Mouse (Mus musculus) left cerebral cortex, postnatal 36 days (tissue): ENCODE measurements at regions not wholly inside any gene's neighbourhood (a gene's known extent, or its start where the extent isn't known, plus 50 kb on each side); places are given as distances from the start of the nearest gene placed in this dataset.
A peak's percentile ranks its signal among the peaks of the same experiment; 100 is the strongest.

Experiments
- DNase-seq, 2 experiments: peaks; one replicate each; pipeline ENCODE4 v3.0.0; 2021 to 2022; ENCODE audit warnings: low spot score in 2 of 2, mixed read lengths in 1 of 2
- intact Hi-C: fragments of 180-260 bp; cut with DNase I; formaldehyde crosslinking; loops from one replicate; pipeline ENCODE4 v1.15.1; 2025

DNA sequence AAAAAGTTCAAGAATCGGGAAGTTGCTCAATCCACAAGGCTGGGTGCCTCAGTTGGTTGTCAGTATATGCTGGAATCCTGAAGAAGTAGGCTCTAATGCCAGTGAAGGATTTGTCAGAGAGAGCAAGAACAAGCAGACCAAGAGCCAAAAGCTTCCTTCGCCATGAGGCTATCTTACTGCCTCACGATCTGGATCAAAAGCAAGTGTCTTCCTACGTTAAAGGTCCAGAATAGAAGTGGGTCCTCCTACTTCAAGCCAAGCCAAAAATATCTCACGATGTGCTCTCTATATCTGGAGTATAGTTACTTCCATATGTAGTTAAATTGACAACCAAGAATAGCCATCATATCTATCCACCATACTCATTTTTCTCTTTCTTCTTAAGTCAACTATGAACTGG lies 102.5 kb upstream of the 4930578C19Rik start:
- intact Hi-C loops, result no loop called here
- DNase-seq, result peak; percentile 3 to 8

GRCm38 (mm10) chrX:18520246-18520980 lies 59.2 kb upstream of the 4930578C19Rik start:
- intact Hi-C loops, result no loop called here
- peak; percentile 19 to 23 for DNase-seq
